Mouse (Mus musculus): ENCODE measurements around the gene Gm21454. TPM values are rescaled to one million over a fixed set of nuclear protein-coding genes. Genes with fewer than 3 reads are reported as not detected.
"Not testable (repeated sequence)": the region's sequence is repeated elsewhere in the genome, so short reads cannot be mapped to it uniquely, and the experiment has no call there.

The Gm21454 gene
- not detected for total RNA-seq (2022)

DNA sequence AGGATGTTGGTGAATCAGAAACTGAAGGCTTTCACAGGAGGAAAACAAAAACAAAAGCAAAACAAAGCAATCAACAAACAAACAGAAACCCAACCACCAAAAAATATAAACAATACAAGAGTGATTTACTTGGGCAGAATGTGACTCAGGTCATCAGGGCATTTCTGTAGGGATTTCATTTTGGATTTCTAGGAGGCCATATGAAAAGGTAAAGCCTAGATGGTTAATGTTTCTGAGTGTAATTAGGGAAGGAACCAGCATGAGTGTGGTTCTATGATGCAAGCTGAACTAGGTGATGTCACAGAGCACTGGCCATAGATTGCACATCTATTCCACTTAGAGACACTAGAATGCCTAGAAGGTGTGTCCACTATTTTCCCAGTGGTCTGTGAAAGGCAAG is at the start of gene Gm21454, which contains the start of gene Gm21440:
TSS of gene Gm21454 (plus strand) at position 352 of the 400 bp plus-strand sequence.
TSS of gene Gm21440 (plus strand) at position 301 of the 400 bp plus-strand sequence.
- not testable (repeated sequence) for DNase-seq (ENCODE audit: low spot score in 2 of 2)

DNA sequence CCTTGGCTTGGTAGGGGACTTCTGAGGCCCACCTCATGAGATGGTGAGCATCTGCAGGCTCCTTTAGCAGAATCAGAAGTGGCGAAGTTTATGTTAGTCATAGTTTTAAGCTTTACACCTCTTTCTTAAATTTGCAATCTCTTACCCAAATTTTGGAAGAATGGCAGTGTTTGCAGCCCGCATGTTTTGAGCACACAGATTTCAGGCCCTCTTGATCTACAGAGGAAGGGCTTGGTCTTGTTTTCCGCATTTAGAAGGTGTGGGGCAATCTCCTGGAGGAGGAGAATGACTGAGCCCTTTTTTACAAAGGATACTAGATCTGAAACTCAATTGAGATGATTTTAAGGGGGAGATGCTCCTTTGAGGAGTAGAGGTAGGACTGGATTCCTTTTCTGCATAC is 28.4 kb upstream of the Gm21454 start, which contains the start of gene Gm21828:
TSS of gene Gm21828 (minus strand) at position 101 of the 400 bp plus-strand sequence.
- not testable (repeated sequence) for DNase-seq (ENCODE audit: low spot score in 2 of 2)

DNA sequence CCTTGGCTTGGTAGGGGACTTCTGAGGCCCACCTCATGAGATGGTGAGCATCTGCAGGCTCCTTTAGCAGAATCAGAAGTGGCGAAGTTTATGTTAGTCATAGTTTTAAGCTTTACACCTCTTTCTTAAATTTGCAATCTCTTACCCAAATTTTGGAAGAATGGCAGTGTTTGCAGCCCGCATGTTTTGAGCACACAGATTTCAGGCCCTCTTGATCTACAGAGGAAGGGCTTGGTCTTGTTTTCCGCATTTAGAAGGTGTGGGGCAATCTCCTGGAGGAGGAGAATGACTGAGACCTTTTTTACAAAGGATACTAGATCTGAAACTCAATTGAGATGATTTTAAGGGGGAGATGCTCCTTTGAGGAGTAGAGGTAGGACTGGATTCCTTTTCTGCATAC is 96.7 kb downstream of the Gm21454 start, which contains the start of gene Gm21725:
TSS of gene Gm21725 (minus strand) at position 101 of the 400 bp plus-strand sequence.
- DNase-seq (ENCODE audit: low spot score in 2 of 2), result not testable (repeated sequence)

Other genes with a start within 250 kb of the Gm21454 start
- gene Gm20807, start 209.6 kb upstream of the Gm21454 start, total RNA-seq (2022), result not detected
- not detected for gene Gm21891, start 119.0 kb upstream of the Gm21454 start, total RNA-seq (2022)
- gene Gm21425, start 90.5 kb upstream of the Gm21454 start, total RNA-seq (2022), result not detected
- gene Gm21828, start 28.5 kb upstream of the Gm21454 start, total RNA-seq (2022), result not detected
- not detected for gene Gm21440, start 51 bp upstream of the Gm21454 start, total RNA-seq (2022)
- gene Gm21725, start 96.6 kb downstream of the Gm21454 start, total RNA-seq (2022), result not detected
- not detected for gene Gm21866, start 213.1 kb downstream of the Gm21454 start, total RNA-seq (2022)
- gene Gm20773, start 241.6 kb downstream of the Gm21454 start, total RNA-seq (2022), result not detected

All from left cerebral cortex, adult 8-10 months (tissue).